Mouse (Mus musculus): ENCODE results near the gene Myh14.

Myh14 gene

DNA sequence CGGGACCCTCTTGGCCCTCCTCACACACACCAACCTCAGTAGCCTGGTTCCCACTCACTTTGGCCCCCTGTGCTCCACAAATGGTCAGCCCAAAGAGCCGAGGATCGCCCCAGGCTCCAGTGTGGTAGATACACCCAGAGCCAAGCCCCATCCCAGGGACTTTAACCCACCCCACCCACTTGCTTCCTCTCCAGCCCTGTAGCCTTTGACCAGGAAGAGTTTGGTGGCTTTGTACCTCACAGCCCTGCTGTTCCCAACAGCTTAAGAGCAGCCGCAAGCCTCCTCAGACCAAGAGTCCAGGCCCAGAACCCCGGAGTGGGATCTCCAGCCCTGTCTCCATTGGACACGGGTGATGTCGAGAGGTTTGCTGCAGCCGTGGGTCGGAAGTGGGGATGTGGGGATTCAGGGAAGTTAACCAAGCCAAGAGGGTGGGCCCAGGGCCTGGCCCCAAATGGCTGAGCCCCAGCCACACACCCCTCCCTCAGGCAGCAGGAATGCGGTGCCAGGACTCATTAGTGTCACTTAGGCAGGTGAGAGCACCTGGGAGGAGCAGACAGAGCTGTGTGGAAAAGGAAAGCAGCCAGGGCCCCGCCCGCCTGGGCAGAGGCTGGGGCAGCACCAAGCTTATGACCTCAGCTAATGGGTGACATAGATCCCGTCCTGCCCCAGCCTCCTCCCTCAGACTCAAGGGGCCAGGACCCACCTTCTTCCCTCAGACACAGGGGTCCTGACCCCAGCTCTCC lies 2.5 kb downstream of the Myh14 start:
- no peak for DNase-seq

DNA sequence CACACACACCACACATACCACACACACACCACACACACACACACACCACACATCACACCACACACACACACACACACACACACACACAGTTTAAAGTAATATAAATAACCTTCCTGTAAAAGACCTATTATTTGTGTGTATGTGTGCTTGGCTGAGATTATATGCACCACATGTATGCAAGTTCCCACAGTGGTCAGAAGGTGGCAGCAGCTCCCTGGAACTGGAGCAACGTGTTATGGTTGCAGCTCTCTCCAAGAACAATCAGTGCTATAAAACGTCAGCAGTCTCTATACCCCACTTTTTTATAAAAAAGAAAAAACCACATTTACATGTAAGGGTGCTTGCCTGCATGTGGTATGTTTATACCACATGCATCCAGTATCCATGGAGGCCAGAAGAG lies 4.2 kb downstream of the Myh14 start:
- no peak for DNase-seq

- DNase-seq: no peak
Observed at GRCm38 (mm10) chr7:44664731-44665130, 5.9 kb downstream of the Myh14 start.

DNA sequence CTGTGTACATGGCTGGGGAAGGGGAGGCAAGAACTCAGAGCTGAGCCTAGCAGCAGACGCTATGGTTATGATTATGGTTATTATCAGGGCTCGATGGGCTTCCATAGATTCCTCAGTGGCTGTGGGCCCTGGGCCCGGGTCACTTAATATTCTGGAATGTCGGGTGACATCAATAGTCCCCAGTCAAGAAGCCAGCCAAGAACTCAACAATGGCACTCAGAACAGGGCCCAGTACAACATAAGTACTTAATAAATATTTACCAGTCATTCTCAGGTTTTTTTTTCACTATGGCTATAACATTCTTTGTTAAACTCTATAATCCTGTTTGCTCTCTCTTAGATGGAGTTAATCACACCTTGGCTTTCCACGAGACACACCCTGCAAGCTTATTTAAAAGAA lies 7.1 kb downstream of the Myh14 start:
- DNase-seq: no peak

DNA sequence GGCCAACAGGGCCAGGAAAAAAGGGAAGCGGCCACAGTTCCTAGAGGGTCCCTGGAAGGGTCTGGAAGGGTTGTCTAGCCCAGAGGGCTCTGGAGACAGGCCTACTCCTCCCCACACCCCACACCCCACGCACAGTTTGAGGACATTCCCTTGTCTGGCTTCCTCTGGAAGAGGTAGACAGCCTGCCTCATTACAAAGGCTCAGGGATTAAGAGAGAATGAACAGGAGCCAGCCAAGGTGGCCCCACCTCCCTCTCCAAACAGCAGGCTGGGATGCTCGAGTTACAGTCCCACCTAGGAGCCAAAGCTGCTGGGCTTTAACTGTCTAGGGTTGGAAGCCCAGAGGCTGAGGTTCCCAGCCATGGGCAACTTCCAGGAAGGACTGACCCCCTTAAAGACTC lies 8.1 kb downstream of the Myh14 start:
- DNase-seq: no peak

DNA sequence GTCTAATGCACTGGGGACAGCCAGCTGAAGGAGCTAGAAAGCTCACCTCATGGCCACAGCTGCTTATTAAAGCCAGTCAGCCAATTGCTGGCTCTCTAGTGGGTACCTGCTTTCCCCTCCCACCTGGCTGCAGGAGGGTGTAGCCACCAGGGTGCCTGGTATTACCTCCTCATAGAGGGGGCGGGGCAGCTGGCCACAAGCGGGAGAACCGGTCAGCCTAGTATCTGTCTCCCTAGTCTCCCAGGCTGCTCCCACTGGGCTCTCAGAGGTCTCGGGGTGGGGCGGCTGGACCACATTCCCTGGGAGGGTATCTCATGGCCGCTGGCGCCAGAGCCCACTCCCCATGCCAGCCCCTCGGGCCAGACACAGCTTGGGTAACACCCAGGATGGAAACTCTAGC lies 8.5 kb downstream of the Myh14 start:
- DNase-seq: no peak

DNA sequence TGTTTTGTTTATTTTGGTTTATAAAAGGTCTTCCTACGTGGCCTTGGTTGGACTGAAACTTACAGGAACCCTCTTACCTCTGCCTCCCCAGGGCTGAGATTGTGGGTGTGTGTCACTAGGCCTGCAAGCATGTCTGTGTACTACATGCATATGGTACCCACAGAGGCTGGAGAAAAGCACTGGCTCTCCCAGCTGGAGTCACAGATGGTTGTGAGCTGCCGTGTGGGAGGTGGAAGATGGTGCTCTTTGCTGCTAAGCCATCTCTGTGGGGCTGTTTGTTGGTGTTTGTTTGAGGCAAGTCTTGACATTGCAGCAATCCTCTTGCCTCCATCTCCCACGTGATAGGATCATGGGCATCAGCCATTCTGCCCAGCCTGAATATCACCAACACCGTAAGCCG lies 9.4 kb downstream of the Myh14 start:
- DNase-seq: no peak

DNA sequence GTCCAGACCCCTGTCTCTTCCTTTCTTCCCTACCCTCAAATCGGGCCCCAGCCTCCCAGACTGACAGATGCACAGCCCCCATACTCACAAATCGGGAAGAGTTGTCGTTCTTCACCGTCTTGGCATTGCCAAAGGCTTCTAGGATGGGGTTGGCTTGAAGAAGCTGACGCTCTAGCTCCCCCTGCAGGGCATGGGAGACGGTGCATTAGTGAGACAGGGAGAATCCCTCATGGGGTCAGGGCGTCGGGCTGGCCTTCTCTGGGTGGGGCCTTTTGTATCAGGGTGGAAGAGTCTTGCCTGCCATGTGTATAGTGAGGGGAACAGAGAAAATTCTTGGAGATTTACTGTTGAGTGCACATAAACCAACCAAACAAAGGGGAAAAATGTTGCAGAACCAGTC lies 15.1 kb downstream of the Myh14 start:
- peak; percentile 80 for DNase-seq

DNA sequence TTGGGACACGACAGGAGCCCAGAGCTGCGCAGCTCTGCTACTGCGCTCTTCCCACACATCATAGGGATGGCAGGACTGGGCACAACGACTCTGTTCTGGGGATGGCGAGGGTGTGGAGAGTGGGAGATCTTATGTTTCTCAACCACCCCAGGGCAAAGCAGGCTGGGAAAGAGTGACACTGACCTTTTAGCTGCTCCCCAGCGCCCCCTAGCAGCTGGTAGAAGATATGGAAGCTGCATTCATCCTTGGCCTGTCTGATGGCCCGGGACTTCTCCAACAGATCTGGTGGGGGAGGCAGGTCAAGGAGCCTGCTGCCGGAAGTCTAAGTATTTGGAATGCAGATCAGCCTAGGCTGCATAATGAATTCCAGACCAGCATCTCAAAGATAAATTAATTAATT lies 16.9 kb downstream of the Myh14 start:
- peak; percentile 68 for DNase-seq

GRCm38 (mm10) chr7:44651416-44651815 lies 19.2 kb downstream of the Myh14 start:
- no peak for DNase-seq

DNA sequence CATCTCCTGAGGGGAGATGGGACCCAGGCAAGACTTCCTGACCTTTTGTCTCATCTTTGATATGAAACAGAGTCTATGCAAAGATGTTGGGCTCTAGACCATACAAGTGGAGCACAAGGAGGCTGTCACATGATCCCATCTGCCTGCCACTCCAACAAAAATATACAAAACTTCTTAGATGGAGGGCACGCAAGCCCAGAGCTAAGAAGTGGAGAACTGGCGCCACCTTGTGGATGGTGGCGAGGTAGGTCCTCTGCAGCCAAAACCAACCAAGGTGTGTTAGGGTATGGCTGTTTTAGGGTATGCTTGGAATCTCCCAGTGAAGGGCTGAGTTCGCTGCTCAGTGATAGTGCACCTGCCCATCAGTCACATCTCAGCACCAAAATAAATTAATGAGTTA lies 20.7 kb downstream of the Myh14 start:
- DNase-seq: peak; percentile 78

DNA sequence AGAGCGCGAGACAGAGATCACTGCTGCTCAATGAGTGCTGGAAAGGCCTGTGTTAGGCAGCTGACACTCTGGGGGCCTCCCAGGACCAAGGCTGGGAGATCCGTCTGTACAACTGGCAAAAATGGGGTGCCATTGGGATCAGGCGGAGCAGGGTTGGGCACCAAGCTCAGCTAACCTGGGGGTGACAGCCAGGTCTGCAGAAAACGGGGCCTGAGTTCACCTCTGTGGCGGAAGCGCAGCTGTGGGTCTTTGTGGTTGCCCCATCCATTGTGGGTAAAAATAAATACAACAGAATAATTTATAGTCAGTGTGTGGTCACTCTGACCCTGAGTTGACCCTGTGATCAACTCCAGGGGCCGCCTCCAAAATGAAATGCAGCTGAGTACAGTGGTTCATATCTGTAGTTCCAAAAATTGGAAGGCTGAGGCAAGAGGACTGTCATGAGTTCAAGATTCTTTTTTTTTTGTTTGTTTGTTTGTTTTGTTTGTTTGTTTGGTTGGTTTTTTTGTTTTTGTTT lies 21.5 kb downstream of the Myh14 start:
- no peak for DNase-seq

DNA sequence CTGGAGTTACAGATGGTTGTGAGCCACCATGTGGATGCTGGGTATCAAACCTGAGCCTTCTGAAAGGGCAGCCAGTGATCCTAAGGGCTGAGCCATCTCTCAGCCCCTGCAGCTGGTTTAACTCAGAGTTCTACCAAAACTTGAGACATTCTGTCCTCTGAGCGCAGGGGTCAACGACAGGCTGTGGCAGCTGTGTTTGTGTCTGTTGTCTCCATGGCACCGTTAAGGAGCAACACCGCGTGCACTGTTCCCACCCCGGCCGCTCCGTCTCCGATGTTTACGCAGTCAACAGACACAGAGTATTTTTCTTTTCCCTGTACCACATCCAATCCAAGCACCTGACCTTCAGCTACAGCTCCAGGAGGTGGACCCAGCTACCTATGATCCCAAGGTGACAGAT lies 22.9 kb downstream of the Myh14 start:
- no peak for DNase-seq

GRCm38 (mm10) chr7:44647042-44647724 lies 23.5 kb downstream of the Myh14 start:
- DNase-seq: peak; percentile 87

DNA sequence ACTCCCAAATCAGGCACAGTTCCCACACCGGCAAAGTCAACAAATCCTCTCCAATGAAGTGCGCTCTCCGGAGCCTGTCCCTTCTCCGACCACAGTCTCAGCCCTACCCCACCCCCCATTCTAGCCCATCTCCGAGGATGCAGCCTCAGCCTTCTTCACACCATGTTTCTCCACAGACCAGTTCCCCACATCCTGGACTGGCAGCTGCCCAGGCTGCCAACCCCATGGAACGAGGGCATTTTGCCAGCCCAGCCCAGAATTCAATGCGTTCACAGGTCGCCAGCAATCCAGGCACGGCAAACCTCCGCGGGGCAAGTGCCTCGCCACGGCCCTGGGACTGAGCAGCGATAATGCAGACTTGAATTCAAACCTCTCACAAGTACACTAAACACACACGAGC lies 24.7 kb downstream of the Myh14 start:
- DNase-seq: no peak

DNA sequence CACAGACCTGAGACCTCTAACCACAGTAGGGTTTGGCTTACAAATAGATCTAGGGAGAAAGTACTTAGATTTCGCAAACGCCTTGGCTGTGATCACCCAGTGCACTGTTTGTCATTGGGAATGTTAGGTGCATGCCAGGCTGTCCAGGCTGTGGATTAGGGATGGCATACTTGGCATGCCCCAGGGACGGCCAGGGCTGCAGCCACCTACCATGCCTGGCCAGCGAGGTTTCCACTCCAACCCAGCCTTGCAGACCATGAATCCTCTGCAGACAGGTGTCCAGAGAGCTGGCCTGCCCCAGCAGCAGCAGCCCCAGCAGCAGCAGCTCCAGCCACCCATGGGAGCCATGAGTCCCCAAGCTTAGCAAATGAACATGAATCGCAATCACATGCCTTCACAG lies 25.4 kb downstream of the Myh14 start:
- no peak for DNase-seq

- peak; percentile 77 for DNase-seq
Observed at GRCm38 (mm10) chr7:44641887-44642286, 28.8 kb downstream of the Myh14 start.

GRCm38 (mm10) chr7:44640843-44641605 lies 29.6 kb downstream of the Myh14 start:
- no peak for DNase-seq

DNA sequence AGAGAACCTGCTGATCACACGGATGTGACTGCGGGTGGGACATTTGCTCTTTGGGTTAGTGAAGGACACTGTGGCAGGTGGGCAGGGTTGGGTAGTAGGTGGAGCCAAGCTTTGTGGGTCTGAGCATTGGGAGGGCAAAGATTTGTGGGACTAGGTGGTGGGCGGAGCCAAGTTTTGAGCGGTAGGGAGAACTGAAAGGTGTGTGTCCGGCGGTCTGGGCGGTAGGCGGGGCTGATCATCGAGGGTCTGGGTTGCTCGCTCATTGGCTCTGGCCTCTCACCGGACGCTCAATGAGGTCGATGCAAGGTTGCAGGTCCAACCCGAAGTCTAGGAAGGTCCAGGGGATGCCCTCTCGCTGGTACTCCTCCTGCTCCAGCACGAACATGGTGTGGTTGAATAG lies 32.0 kb downstream of the Myh14 start:
- no peak for DNase-seq

- no peak for DNase-seq
Observed at GRCm38 (mm10) chr7:44636684-44637083, 34.0 kb downstream of the Myh14 start.

- peak; percentile 65 for DNase-seq
Observed at GRCm38 (mm10) chr7:44633407-44633806, 37.2 kb downstream of the Myh14 start.

- DNase-seq: no peak
Observed at GRCm38 (mm10) chr7:44632676-44633075, 38.0 kb downstream of the Myh14 start.

- no peak for DNase-seq
Observed at GRCm38 (mm10) chr7:44630437-44630836, 40.2 kb downstream of the Myh14 start.
